Mouse (Mus musculus): ENCODE data around the gene Zfp612.

- TF ChIP-seq CTCF (IDR thresholded peaks at IDR 0.05; ENCODE audit: low read depth, low read length) (no peak), POLR2A (IDR thresholded peaks at IDR 0.05; ENCODE audit: borderline replicate concordance, low read depth, low read length) (no peak)
These were observed 13.9 kb upstream of the Zfp612 start for GRCm38 (mm10) chr8:110065676-110066075.
